Mouse (Mus musculus): Measurements from ENCODE around the gene Myrfl.
A peak's percentile ranks its signal among the peaks of the same experiment; 100 is the strongest.

The Myrfl gene

DNA sequence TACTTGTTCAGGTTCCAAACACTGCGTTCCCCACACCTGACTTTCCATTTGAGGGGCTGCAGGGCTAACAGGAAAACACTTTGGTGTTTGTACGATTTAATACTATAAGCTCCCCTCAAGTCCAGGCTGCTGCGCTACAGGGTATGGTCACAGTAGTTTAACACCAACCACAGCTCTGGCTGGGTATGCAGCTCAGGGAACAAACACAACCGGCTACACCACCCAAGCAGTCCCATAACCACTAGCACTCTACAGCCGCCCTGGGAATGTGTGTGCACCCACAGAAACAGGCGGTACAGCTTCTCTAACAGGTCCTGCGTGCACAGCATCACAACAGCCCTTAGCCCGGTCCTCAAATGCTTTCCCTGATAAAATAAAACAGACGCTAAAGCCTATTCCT, 16.1 kb upstream of the Myrfl start:
- DNase-seq: no peak

DNA sequence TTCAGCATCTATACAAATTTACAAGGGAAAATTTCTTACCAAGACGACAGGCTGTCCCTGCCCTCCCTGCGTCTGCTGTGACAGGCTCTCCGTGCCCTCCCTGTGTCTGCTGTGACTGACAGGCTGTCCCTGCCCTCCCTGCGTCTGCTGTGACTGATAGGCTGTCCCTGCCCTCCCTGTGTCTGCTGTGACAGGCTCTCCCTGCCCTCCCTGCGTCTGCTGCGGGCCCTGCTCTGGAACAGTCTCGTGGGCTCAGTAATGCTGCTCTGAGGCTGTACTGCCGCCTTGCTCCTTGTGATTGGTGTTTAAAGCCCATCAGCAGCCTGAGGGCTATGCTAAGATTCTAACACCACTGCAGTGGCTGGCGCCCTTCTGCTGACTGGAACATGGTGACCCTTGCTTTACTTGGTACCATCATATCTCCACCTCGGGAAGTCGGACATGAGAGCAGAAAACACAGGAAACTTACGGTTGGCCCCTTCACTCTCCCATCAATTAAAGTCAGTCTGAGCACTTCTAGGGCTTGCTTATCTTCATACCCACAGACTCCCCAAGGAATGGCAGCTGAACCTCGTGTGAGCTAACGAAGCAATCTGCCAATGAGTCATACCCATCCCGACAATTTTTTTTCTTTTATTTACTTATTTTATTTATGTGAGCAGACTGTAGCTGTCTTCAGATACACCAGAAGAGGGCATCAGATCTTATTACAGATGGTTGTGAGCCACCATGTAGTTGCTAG, 12.4 kb upstream of the Myrfl start:
- DNase-seq: no peak

GRCm38 (mm10) chr10:116906794-116907193, 10.1 kb upstream of the Myrfl start:
- DNase-seq: no peak

DNA sequence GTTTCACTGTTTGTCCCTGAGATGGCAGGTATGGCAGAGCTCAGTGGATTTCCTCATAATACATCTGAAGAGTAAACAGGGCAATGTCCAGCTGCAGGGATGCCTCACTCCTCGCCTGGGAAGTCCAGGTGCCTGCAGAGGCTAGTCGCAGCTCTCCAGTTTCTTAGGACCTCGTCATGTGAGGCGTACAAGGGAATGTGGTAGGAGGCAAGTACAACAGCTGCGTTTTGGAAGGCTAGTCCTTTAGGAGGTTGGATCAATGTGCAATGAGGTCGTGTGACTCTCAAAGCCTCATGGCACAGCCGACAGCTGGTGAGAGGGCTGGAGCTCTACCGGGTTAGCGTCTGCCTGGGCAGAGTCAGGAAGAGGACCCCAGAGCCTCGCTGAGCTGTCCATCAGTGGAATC, 7.8 kb upstream of the Myrfl start:
- DNase-seq: no peak

- no peak for DNase-seq
Measured at GRCm38 (mm10) chr10:116895108-116895833, 1.4 kb downstream of the Myrfl start.

GRCm38 (mm10) chr10:116894540-116894939, 2.2 kb downstream of the Myrfl start:
- no peak for DNase-seq

GRCm38 (mm10) chr10:116893753-116894152, 3.0 kb downstream of the Myrfl start:
- DNase-seq: peak; percentile 65

- DNase-seq: no peak
Measured at GRCm38 (mm10) chr10:116890587-116890986, 6.1 kb downstream of the Myrfl start.

DNA sequence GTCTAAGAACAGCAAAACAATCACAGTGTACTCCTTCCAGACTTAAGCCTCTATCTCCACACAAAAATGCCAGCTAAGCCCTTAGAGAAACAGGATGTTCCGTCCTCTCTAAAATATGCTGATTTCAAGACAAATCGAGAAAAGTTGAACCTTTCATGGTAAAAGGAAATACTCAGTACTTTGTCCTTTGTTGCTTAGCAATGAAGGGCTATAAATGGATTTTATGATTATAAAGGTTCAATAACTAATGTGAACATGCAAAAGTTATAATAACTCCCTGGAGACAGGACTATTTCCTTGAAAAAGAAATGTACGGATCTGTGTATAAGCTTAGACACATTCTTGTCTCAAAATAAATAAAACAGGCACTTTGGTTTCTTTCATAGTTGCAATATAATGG, 12.2 kb downstream of the Myrfl start:
- no peak for DNase-seq

GRCm38 (mm10) chr10:116883531-116883930, 13.2 kb downstream of the Myrfl start:
- DNase-seq: no peak

- no peak for DNase-seq
Measured at GRCm38 (mm10) chr10:116877436-116877835, 19.3 kb downstream of the Myrfl start.

GRCm38 (mm10) chr10:116874490-116874889, 22.2 kb downstream of the Myrfl start:
- DNase-seq: no peak

- DNase-seq: no peak
Measured at GRCm38 (mm10) chr10:116872016-116872410, 24.7 kb downstream of the Myrfl start.

- no peak for DNase-seq
Measured at GRCm38 (mm10) chr10:116871329-116872015, 25.2 kb downstream of the Myrfl start.

- no peak for DNase-seq
Measured at GRCm38 (mm10) chr10:116870819-116871218, 25.9 kb downstream of the Myrfl start.

- DNase-seq: no peak
Measured at GRCm38 (mm10) chr10:116853159-116853845, 43.4 kb downstream of the Myrfl start.

DNA sequence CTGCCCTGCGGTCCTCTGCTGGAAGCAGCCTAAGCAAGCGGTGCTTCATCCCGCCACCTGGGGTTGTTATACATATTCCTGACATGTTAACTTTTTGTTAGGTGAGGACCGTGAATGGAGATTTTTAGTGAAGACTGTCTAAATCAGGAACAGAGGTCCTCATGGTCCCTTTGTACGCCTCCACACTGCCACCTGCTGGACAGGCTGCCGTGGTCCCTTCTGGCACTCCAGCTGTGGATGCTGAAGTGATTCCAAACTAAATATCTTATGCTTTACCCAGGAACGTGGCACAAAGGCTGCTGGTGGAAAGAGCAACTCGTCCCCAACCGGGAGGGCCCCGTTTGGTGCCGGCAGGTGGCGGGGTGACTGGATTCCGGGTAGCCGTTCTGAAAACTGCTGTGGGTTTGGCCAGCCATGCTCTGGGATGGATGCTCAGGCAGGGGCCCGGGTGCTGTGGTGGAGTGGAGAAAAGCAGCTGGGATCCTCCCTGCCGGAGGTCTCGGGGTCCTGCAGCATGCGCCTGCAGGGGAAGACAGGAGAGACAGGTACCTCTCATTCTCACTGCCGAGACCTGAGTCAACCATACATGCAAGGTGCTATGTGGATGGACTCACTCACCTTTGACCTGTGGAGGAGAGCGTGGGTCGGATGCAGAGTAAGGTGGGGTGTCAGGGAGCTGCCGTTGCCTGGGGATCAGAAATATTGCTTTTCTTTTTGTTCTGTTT, 47.8 kb downstream of the Myrfl start:
- DNase-seq: peak; percentile 88

GRCm38 (mm10) chr10:116841551-116841950, 55.2 kb downstream of the Myrfl start:
- DNase-seq: no peak

GRCm38 (mm10) chr10:116830676-116831075, 66.0 kb downstream of the Myrfl start:
- DNase-seq: no peak

GRCm38 (mm10) chr10:116828099-116828498, 68.6 kb downstream of the Myrfl start:
- DNase-seq: peak; percentile 54

DNA sequence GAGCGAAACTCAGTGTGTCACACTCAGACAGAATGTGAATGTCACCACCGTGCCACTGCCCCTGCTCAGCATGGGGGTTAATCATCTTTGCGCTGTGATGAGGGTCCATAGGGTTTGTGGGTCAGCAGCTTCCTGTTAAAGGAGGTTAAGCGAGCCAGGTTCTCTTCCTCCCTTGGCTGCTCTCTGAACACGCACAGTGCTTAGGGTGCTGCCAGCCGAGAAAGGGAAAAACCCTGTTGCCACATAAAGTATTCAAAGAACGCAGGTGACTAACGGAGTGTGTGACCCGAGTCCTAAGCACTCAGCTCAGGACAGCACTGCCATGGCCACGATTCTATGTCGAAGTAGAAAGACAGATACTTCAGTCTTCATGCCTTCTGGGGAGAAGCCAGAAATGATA, 69.4 kb downstream of the Myrfl start:
- no peak for DNase-seq

DNA sequence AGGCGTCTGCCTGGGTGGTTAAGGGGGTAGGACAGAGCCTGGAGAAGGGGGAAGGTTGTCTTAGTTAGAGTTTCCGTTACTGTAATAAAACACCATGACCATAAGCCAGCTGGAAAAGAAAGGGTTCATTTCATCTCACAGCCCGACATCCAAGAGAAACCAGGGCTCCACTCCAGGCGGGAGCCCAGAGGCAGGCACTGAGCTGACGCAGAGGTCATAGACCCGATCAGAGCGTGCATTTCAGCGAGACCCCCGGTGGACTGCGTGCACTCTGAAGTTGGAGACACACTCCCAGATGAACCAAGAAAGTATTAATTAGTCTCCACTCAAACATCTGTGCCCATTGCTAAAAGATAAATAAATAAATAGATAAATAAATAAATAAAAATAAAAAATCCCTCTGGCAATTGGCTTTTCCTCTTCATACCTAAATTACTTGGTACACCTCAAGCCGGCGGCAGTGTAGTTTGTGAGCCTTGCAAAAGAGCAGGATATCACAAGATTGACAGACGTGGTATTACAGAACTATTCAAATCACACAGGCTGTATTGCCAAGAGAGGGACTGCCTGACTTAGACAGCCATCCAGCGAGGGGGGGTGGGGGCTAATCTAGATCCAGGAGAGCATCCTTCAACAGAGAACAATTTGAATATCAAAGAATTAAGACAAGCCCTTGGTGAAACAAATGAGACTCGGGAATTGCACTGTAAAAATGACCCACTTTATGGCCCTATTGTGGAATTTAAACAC, 81.2 kb downstream of the Myrfl start:
- no peak for DNase-seq
